Mouse (Mus musculus): ENCODE measurements at regions not wholly inside any gene's neighbourhood (a gene's known extent, or its start where the extent isn't known, plus 50 kb on each side); places are given as distances from the start of the nearest gene placed in this dataset.
A peak's percentile ranks its signal among the peaks of the same experiment; 100 is the strongest.

- DNase-seq (ENCODE audit: low spot score in 2 of 2) = no peak
These were observed 1026.8 kb upstream of the Alcam start for GRCm38 (mm10) chr16:53480664-53481063.

DNA sequence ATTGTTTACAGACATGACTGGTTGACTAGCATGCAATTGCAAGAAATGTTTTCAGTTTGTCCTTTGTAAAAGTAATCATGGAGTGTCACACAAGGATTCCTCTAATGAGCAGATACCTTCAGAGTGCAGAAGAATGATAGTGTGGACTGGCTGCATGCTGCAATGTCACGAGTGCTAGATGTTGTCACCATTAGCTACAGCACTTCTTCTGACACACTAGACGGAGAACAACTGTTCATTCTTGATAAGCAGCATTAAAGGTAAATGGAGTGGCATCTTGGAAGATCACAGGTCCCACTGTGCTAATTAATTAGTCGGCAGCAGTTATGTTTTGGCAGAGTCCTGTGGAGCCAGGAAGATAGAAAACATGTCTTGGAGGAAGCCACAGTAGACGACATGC lies 985.6 kb upstream of the Alcam start:
- no peak for DNase-seq (ENCODE audit: low spot score in 2 of 2)

GRCm38 (mm10) chr16:53418416-53418815 lies 964.5 kb upstream of the Alcam start:
- DNase-seq (ENCODE audit: low spot score in 2 of 2) = no peak

DNA sequence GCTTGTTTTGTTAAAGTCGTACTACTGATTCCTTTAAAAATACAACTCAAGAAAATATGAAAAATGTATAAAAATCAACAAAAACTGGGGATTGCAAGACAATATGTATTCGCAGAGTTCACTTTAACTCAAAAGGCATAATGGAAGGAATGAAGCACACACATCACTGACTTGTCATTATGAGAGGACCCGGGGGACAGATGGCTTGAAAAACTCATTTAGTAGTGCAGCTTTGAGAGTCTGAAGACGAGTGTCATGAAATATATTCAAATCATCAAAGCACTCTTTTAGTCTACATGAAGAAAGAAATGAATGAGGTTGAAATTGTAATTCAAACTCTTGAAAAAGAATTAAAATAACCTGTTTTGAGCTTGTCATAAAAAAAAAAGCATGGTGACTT lies 931.3 kb upstream of the Alcam start:
- no peak for DNase-seq (ENCODE audit: low spot score in 2 of 2)

- DNase-seq (ENCODE audit: low spot score in 2 of 2) = no peak
These were observed 888.3 kb upstream of the Alcam start for GRCm38 (mm10) chr16:53342153-53342552.

DNA sequence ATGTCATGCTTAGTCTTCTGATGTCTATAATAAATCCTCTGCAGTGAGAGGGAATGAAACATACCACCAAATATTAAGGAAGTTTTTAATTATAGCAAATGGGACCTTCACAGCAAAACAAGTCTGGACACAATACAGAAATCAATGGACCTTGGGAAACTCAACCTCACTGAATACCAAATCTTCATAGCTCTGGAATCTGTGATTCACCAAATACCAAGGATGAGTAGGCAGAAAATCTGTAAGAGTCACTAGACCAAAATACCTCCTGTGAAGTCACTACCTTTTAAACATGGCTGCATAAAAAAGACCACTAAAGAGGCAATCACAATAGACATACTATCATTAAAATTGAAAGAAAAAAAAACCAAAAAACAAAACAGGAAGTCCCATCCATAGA lies 872.5 kb upstream of the Alcam start:
- DNase-seq (ENCODE audit: low spot score in 2 of 2) = no peak

- no peak for DNase-seq (ENCODE audit: low spot score in 2 of 2)
These were observed 838.2 kb upstream of the Alcam start for GRCm38 (mm10) chr16:53292081-53292480.

DNA sequence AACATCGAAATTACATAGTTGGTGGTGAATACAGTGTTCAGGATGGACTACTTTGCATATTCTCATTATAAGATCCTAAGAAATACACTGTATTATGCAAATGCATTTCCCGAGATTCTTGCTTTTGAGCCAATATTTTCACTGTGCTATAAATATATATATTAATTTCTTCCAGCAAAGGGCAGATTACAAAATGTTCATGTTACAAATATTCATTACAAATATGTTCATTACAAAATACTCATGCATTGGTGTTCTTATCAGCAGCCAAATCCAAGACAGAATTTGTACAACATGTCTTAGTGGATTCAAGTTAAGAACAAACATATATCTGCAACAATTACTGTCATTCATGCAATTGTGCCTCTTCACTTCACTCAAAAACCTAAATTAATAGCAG lies 828.1 kb upstream of the Alcam start:
- no peak for DNase-seq (ENCODE audit: low spot score in 2 of 2)

DNA sequence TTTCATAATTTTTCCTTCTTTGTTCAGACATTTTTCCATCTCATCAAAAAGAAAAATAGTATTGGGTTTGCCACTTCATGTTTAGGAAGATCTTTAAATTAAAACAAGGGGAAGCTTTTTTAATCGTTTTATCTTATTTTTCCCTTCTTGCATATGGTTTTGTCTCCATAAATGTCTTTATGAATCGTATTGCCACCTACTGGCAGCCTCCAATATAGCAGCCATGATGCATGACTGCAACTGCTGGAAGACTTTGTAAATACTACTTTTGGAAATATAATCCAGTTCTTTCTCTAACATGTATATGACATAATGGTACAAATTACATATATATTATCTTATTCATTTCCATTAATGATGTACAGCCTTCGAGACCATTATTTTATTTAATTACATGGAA lies 812.2 kb upstream of the Alcam start:
- DNase-seq (ENCODE audit: low spot score in 2 of 2) = peak in 1 of 2 experiments; percentile 24

DNA sequence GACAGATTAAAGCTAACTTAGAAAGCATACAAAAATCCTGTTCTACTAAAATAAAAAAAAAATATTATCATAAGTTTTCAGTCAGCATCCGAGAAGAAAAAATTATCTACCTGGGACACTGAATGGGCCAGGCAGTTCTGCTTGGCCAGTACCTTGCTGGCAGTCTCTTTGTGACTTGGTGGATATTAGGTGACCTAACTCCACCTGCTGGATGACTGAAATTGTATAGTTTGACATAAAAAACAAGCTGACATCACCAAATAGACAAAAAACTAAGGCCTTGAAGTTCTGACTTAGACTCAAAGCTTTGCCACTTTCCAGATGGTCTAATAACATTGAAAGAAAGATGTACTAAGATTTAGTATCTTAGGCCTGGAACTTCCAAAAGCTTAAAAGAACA lies 791.5 kb upstream of the Alcam start:
- no peak for DNase-seq (ENCODE audit: low spot score in 2 of 2)

DNA sequence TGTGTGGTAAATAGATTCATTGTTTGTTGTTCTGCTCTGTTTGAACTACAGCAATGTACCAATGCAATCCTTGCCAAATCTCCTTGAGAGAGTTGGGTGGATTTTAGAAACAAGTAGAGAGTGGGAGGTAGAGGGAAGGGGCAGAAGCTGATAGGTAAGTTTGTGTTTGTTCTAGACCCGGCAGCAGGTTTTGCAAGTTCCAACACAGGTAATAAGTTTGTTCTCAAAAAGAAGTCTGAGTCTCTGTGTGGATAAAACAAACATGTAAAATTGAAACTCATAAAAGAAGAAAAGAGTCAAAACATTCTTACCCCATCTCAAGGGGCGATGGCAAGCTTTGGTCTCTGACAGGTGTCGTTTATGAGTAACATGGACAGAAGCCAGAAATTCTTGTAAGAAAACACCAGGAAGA lies 788.3 kb upstream of the Alcam start:
- DNase-seq (ENCODE audit: low spot score in 2 of 2) = no peak

- no peak for DNase-seq (ENCODE audit: low spot score in 2 of 2)
These were observed 765.0 kb upstream of the Alcam start for GRCm38 (mm10) chr16:53218886-53219285.

- DNase-seq (ENCODE audit: low spot score in 2 of 2) = no peak
These were observed 747.6 kb upstream of the Alcam start for GRCm38 (mm10) chr16:53201449-53201848.

GRCm38 (mm10) chr16:53186444-53186843 lies 732.6 kb upstream of the Alcam start:
- DNase-seq (ENCODE audit: low spot score in 2 of 2) = no peak

DNA sequence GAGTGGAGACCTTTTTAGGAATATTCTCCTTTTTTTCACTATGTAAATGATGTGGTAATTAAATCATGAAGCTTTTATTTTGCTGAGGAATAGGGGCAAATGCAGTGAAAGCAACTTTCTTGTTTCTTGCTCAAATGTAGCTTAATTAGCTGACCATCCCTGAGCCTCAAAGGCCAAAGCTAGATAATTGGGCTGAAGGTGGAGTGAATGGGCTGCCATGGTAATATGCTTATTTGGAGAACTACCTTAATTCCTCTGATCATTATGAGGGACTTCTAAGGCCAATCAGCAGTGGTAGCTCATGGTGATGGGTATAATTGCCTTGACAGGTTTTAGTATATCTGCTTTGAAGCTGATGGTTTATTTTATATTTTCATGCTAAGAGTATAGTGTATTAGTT lies 702.5 kb upstream of the Alcam start:
- DNase-seq (ENCODE audit: low spot score in 2 of 2) = no peak

DNA sequence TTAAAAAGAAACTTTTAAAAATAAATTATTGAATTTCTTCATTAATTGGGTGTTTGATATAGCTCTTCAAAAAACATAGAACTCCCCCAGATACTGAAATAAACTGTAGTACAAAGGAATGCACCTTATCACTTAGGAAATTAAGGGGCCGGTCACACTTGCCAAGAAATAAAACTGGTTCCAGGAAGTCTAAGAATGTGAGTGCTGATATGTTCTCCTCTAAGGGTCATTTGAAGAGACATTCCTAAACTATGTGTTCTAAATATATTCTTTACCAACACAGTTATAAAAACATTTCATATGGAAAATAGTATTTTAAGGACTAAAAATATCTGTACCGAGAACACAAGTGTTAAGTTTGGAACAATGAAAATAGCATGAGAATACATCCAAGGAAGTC lies 676.8 kb upstream of the Alcam start:
- no peak for DNase-seq (ENCODE audit: low spot score in 2 of 2)

DNA sequence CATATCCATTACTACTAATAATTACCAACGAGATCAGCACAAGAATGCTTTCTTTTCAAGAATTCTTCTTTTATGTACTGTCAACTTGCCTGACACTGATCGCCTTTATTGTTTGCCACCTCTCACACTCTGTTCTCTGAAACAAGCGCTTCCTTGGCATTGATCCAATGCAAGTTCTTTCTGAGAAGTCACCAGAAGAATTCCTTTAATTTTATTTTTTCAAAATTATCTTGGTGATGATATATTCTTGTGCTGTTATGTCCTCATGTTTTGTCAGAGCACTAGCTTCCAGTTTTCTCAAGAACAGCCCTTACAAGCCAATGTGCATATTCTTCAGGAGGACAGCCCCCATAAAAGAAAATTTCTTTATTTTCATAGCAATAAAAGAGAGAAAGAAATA lies 654.9 kb upstream of the Alcam start:
- no peak for DNase-seq (ENCODE audit: low spot score in 2 of 2)

GRCm38 (mm10) chr16:53095396-53095929 lies 641.6 kb upstream of the Alcam start:
- no peak for DNase-seq (ENCODE audit: low spot score in 2 of 2)

DNA sequence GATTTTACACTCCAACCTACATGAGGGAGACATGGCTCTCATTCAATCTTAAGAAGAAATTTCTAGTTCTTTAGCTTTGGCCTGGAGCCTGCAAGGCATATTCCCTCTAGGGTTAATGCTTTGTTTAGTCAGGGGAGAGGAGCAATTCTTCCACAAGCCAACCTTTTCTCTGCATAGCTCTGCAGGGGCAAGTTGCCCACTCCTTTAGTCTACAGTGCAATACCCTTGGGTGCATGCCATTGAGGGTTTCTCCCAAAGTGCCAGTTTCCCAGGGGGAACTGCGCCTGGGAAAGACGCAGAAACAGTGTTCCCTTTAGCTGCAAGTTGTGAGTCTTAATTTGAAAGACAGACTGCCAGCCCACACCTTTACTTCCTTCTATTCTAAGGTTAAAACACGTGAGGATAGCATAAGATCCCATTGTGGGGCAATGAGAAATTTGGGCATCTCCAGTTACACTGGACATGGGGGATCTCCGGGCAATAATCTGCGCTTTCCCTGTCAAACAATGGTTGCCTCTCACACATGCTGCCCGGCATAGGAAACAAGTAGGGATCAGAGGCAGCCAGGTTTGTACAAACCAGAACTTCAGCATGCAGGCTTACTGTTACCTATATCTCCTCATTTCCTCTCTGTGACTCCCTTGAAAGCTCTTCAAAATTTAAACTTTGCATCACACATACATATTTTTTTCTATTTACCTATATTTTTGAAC lies 620.1 kb upstream of the Alcam start:
- no peak for DNase-seq (ENCODE audit: low spot score in 2 of 2)

DNA sequence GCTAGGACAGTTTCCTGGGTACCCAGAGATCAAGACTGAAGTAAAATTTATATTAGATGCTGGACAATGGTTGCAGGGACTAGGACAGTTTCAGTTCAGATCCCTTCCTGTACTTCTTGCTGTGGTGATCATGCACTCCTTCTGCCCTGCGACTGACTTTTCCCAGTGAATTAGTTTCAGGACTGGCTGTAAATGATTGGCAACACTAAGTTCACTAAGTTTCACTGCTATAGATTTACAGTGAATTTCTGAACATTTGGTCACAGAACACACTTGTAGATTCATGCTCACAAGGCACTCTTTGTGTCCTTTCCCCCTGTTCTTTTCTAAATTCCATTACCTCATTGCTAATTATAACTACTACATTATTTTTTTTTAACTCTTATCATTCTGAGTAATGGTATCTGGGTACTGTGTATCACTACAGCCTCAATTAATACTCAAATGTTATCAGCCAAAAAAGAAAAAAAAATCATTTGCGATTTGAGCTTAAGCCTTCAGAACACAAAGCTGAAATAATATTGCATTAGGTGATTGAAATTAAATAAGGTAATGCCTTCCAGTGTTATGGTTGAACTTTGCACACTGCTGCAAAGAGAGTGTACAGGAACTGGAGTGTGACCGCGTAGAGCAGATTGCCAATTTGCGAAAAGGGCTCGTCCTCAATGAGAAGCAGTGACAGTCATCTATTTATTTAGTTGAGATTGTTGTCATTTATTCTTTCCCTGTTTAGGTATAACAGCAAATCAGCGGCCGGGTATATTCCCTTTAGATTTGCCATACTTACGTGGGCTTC lies 618.2 kb upstream of the Alcam start:
- no peak for DNase-seq (ENCODE audit: low spot score in 2 of 2)

DNA sequence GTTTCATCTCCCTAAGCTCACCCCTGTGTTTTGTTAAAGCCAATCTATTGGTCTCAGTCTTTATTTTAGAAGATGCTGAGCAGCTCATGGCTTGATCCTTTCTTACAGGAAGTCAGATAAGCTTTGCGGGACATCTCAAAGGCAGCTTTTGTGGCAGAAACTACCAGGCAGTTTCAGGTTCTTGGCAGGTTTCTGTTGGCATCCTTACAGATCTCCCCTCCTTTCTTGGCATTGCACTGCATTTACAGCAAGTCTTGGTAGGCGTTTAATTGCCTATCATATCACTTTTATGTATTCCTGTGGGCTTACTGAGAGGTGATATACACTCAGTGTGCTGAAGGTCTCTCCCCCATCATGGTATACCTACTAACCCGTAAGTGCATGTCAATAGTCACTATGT lies 610.3 kb upstream of the Alcam start:
- no peak for DNase-seq (ENCODE audit: low spot score in 2 of 2)

GRCm38 (mm10) chr16:53063061-53063460 lies 609.2 kb upstream of the Alcam start:
- DNase-seq (ENCODE audit: low spot score in 2 of 2) = no peak

- DNase-seq (ENCODE audit: low spot score in 2 of 2) = no peak
These were observed 572.2 kb upstream of the Alcam start for GRCm38 (mm10) chr16:53026056-53026455.
